In the genomic region with DNA sequence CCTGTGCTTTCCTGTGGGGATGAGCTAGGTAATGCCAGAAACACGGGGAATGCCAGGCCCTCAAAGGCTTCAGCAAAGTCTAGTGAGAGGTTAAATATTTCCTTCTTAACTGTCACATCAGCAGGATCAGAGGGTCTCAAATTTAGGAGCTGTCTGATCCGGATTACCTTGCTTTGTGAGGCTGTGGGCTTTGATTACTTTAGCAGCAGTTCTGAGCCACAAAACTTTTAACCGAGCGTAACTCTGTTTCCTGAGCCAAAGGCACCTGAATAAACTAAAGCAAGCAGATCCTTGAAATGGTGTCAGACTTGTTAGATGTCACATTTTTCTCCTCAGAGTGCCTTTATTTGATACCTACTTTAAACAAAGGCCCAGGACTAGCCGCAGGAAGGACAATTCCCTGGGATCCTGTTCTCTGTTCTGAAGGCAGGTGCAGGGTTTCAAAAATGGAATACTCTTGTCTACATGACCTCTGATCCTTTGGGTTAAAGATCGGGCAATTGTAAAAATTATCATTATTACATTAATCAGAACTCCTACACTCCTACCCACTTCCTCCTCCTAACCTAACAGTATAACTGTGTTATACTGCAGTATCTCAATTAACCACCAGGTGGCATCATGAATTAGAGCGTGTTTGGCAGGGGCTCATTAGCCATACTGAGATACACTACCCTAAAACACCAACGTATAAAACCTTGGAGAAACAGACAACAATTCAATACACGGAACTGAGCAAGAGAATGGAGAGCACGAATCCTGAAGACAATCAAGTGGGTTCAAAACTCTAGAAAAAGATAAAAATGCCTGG, we compare ENCODE assay signal across 9 mouse cellular contexts.
DNase-seq lines count a peak whose midpoint lies in the region; ATAC-seq and TF ChIP-seq lines count a peak whose summit lies in the region.
"Had no signal": no experiment of that assay in that cellular context is flagged by ENCODE, and none has a peak within 500 bp of the region (broad histone marks: within the 10 kb centered on the region; RNA-seq: fewer than 3 reads in every experiment).

No protein-coding gene starts in this region.

- no peak overlapping the region for H3K27ac ChIP-seq in gastrocnemius, adult 2 months
- H3K27ac ChIP-seq in forebrain, embryonic 16.5 days (ENCODE audit: low read length) = no peak overlapping the region
- H3K27ac ChIP-seq: lung, embryonic 15.5 days had no signal

- H3K4me2 ChIP-seq in forebrain, embryonic 16.5 days (ENCODE audit: low read length) = no peak overlapping the region
- H3K4me2 ChIP-seq: lung, embryonic 15.5 days had no signal

- peak; percentile 91 for ATAC-seq in forebrain, embryonic 16.5 days

- H3K9me3 ChIP-seq in forebrain, embryonic 16.5 days (ENCODE audit: control insufficient read depth, low read length) = no peaks in the 10 kb centered on the region
- H3K9me3 ChIP-seq: lung, embryonic 15.5 days had no signal

- peak; percentile 85 for TF ChIP-seq CTCF in gastrocnemius, adult 2 months (IDR thresholded peaks at IDR 0.05)

- H3K4me3 ChIP-seq in gastrocnemius, adult 2 months = no peak overlapping the region
- H3K4me3 ChIP-seq in forebrain, embryonic 16.5 days (replicated peaks; ENCODE audit: low read length) = no peak overlapping the region
- H3K4me3 ChIP-seq: lung, embryonic 15.5 days had no signal

- no peak overlapping the region for H3K9ac ChIP-seq in forebrain, embryonic 16.5 days (replicated peaks; ENCODE audit: low read depth, low read length)
- H3K9ac ChIP-seq: lung, embryonic 15.5 days had no signal

- WGBS in forebrain, embryonic 16.5 days = 40% methylated on average over 10 of the region's 10 CpGs

- H3K4me1 ChIP-seq in forebrain, embryonic 16.5 days (replicated peaks; ENCODE audit: control insufficient read depth, insufficient read depth, low read length) = no peaks in the 10 kb centered on the region
- H3K4me1 ChIP-seq: lung, embryonic 15.5 days had no signal

- intact Hi-C loops in gastrocnemius, adult 2 months (cut with DNase I) = loop anchor here (1.0 to 10.0 kb wide), 2 partner anchors 131 to 574 kb away; no protein-coding TSS in a partner anchor
- intact Hi-C loops in left cerebral cortex, postnatal 14 days (cut with DNase I) = loop anchor here (2.0 to 5.0 kb wide), 3 partner anchors 131 to 376 kb away; no protein-coding TSS in a partner anchor

- no peak for DNase-seq in gastrocnemius, adult 2 months
- DNase-seq in gastrocnemius, adult 8-10 months (ENCODE audit: low spot score in 2 of 2) = no peak
- peak; percentile 70 for DNase-seq in A20 (ENCODE audit: low read depth, low spot score)
- DNase-seq in T-cell, adult 2 months (ENCODE audit: low spot score) = peak; percentile 17
- peak; percentile 52 to 65 for DNase-seq in left cerebral cortex, postnatal 14 days (ENCODE audit: low spot score in 2 of 2)
- DNase-seq in neural tube, embryonic 10.5 days (ENCODE audit: extremely low spot score, low spot score) = peak; percentile 19
- DNase-seq in frontal cortex, postnatal 25 days (ENCODE audit: low spot score in 2 of 2) = no peak

- no peaks in the 10 kb centered on the region for H3K36me3 ChIP-seq in forebrain, embryonic 16.5 days (ENCODE audit: control insufficient read depth, insufficient read depth)
- H3K36me3 ChIP-seq: lung, embryonic 15.5 days had no signal

- H3K27me3 ChIP-seq in forebrain, embryonic 16.5 days (replicated peaks; ENCODE audit: control insufficient read depth, insufficient read depth, low read length) = no peaks in the 10 kb centered on the region
- H3K27me3 ChIP-seq: lung, embryonic 15.5 days had no signal

Comparison
In these comparisons a context has a peak if more than half of its experiments do, and no peak if none do; other contexts are left out.
1. DNase-seq: peak in A20 (single experiment), T-cell, adult 2 months (single experiment), left cerebral cortex, postnatal 14 days (2 of 2) and neural tube, embryonic 10.5 days (single experiment); none in gastrocnemius, adult 2 months (single experiment), gastrocnemius, adult 8-10 months (0 of 2) and frontal cortex, postnatal 25 days (0 of 2).